Mouse (Mus musculus) forebrain, embryonic 10.5 days (tissue): Measurements from ENCODE around the gene Smad5. TPM values are rescaled to one million over a fixed set of nuclear protein-coding genes. Genes with fewer than 3 reads are reported as not detected.

Source experiments
- DNase-seq: peaks from one replicate; pipeline ENCODE4 v3.0.0-alpha.2; 2017; ENCODE audit warnings: low spot score; ENCODE audit errors: extremely low spot score
- H3K27ac ChIP-seq: fragments of 300-500 bp; sonication (generic); 2 replicates; pipeline ENCODE4 v1.5.1; 2016; ENCODE audit warnings: mild to moderate bottlenecking
- H3K27me3 ChIP-seq: fragments of 300-500 bp; sonication (generic); 2 replicates; pipeline ENCODE4 v1.6.1; 2016; ENCODE audit warnings: mild to moderate bottlenecking; ENCODE audit not compliant: poor library complexity, severe bottlenecking
- H3K36me3 ChIP-seq: fragments of 300-500 bp; sonication (generic); replicated peaks from 2 replicates; pipeline ENCODE4 v1.6.1; 2016; ENCODE audit warnings: mild to moderate bottlenecking, moderate library complexity
- H3K4me1 ChIP-seq: fragments of 300-500 bp; sonication (generic); 2 replicates; pipeline ENCODE4 v1.6.1; 2016
- H3K4me3 ChIP-seq: fragments of 300-500 bp; sonication (generic); 2 replicates; pipeline ENCODE4 v1.5.1; 2016; ENCODE audit warnings: mild to moderate bottlenecking, moderate library complexity
- H3K9me3 ChIP-seq: fragments of 300-500 bp; sonication (generic); 2 replicates; pipeline ENCODE4 v1.6.1; 2016; ENCODE audit warnings: mild to moderate bottlenecking, moderate library complexity
- WGBS: fragments of 180-500 bp; shearing (Covaris S2); methylation state at CpG from one replicate; pipeline ENCODE4 v1.1.7; 2016; 5-methylcytosine and 5-hydroxymethylcytosine counted together
- polyA plus RNA-seq: library from polyadenylated mRNA; unstranded; fragments of >200 nt; fragmentation: Nextera tagmentation; extraction: Ambion mirVana; gene quantifications from 2 replicates; pipeline ENCODE4 v1.2.1, GENCODE M21; 2016

The Smad5 gene
- polyA plus RNA-seq, 1 experiment from 2014 or later = 36.1 TPM

GRCm38 (mm10) chr13:56746739-56747532, 44.1 kb downstream of the Smad5 start:
- Histone ChIP-seq H3K27ac (no peak overlapping the region), H3K4me3 (no peak overlapping the region), H3K27me3 (peaks cover 25% of the 10 kb centered on the region), H3K9me3 (no peaks in the 10 kb centered on the region), H3K4me1 (peaks cover 12% of the 10 kb centered on the region), H3K36me3 (peaks cover 9% of the 10 kb centered on the region)
- no peak for DNase-seq
- 86% methylated on average over 10 of the region's 10 CpGs for WGBS

- Histone ChIP-seq H3K4me1 (peaks cover 12% of the 10 kb centered on the region), H3K27me3 (peaks cover 31% of the 10 kb centered on the region), H3K4me3 (no peak overlapping the region), H3K9me3 (no peaks in the 10 kb centered on the region), H3K27ac (no peak overlapping the region), H3K36me3 (peaks cover 4% of the 10 kb centered on the region; the same call in 1 of the 2 replicates)
- 81% methylated on average over 8 of the region's 8 CpGs for WGBS
- DNase-seq = no peak
These were observed 44.7 kb downstream of the Smad5 start for GRCm38 (mm10) chr13:56747554-56747953.

GRCm38 (mm10) chr13:56749377-56749776, 46.6 kb downstream of the Smad5 start:
- no peak overlapping the region for H3K27ac ChIP-seq
- H3K27me3 ChIP-seq = peaks cover 49% of the 10 kb centered on the region
- no peak overlapping the region for H3K4me3 ChIP-seq
- DNase-seq = no peak
- no peaks in the 10 kb centered on the region for H3K9me3 ChIP-seq
- peaks cover 2% of the 10 kb centered on the region; the same call in 1 of the 2 replicates for H3K36me3 ChIP-seq
- peaks cover 24% of the 10 kb centered on the region for H3K4me1 ChIP-seq
- 93% methylated on average over 7 of the region's 7 CpGs for WGBS

GRCm38 (mm10) chr13:56751774-56752173, 49.0 kb downstream of the Smad5 start:
- 6% methylated on average over 5 of the region's 5 CpGs for WGBS
- Histone ChIP-seq H3K27me3 (peaks cover 73% of the 10 kb centered on the region), H3K4me1 (peaks cover 24% of the 10 kb centered on the region), H3K9me3 (no peaks in the 10 kb centered on the region), H3K36me3 (no peaks in the 10 kb centered on the region), H3K4me3 (no peak overlapping the region), H3K27ac (no peak overlapping the region)
- DNase-seq = no peak

- peak overlapping the region; percentile 61 for H3K4me3 ChIP-seq
- peaks cover 82% of the 10 kb centered on the region for H3K27me3 ChIP-seq
- H3K4me1 ChIP-seq = peaks cover 30% of the 10 kb centered on the region
- H3K36me3 ChIP-seq = no peaks in the 10 kb centered on the region
- WGBS = under 1% methylated on average over 41 of the region's 41 CpGs
- no peaks in the 10 kb centered on the region for H3K9me3 ChIP-seq
- H3K27ac ChIP-seq = peak overlapping the region; percentile 46; the same call in 1 of the 2 replicates
- no peak for DNase-seq
These were observed 49.8 kb downstream of the Smad5 start for GRCm38 (mm10) chr13:56752474-56753191.

GRCm38 (mm10) chr13:56753192-56753951, 50.6 kb downstream of the Smad5 start, which contains the start of gene Gm45623:
Gene Gm45623 (minus strand): TSS chr13:56753827.
- no peak for DNase-seq
- under 1% methylated on average over 71 of the region's 71 CpGs for WGBS
- Histone ChIP-seq H3K36me3 (no peaks in the 10 kb centered on the region), H3K27ac (peak within 1 kb of the TSS; percentile 46; the same call in 1 of the 2 replicates), H3K9me3 (no peaks in the 10 kb centered on the region), H3K4me3 (peak within 1 kb of the TSS; percentile 61), H3K27me3 (peaks cover 85% of the 10 kb centered on the region), H3K4me1 (peaks cover 32% of the 10 kb centered on the region)

GRCm38 (mm10) chr13:56755871-56756270, 53.1 kb downstream of the Smad5 start:
- no peak overlapping the region for H3K27ac ChIP-seq
- H3K36me3 ChIP-seq = no peaks in the 10 kb centered on the region
- WGBS = 64% methylated on average over 6 of the region's 6 CpGs
- no peak overlapping the region for H3K4me3 ChIP-seq
- H3K9me3 ChIP-seq = no peaks in the 10 kb centered on the region
- H3K4me1 ChIP-seq = peaks cover 35% of the 10 kb centered on the region
- no peak for DNase-seq
- H3K27me3 ChIP-seq = peaks cover 78% of the 10 kb centered on the region

- no peak for DNase-seq
- WGBS = 68% methylated on average over 12 of the region's 12 CpGs
- Histone ChIP-seq H3K4me3 (no peak overlapping the region), H3K27ac (no peak overlapping the region), H3K9me3 (no peaks in the 10 kb centered on the region), H3K4me1 (peaks cover 28% of the 10 kb centered on the region), H3K36me3 (no peaks in the 10 kb centered on the region), H3K27me3 (peaks cover 77% of the 10 kb centered on the region)
These were observed 54.4 kb downstream of the Smad5 start for GRCm38 (mm10) chr13:56757201-56757600.

GRCm38 (mm10) chr13:56758492-56758891, 55.7 kb downstream of the Smad5 start:
- WGBS = 20% methylated on average over 6 of the region's 6 CpGs

GRCm38 (mm10) chr13:56762446-56763229, 59.8 kb downstream of the Smad5 start:
- Histone ChIP-seq H3K4me3 (no peak overlapping the region), H3K4me1 (peaks cover 32% of the 10 kb centered on the region), H3K9me3 (no peaks in the 10 kb centered on the region), H3K27me3 (peaks cover 54% of the 10 kb centered on the region), H3K36me3 (no peaks in the 10 kb centered on the region), H3K27ac (no peak overlapping the region)
- DNase-seq = no peak
- WGBS = 54% methylated on average over 13 of the region's 13 CpGs

More at GRCm38 (mm10) chr13:56758492-56758891, 55.7 kb downstream of the Smad5 start:
- Histone ChIP-seq H3K27me3 (peaks cover 75% of the 10 kb centered on the region), H3K9me3 (no peaks in the 10 kb centered on the region), H3K4me1 (peaks cover 26% of the 10 kb centered on the region), H3K4me3 (no peak overlapping the region), H3K36me3 (no peaks in the 10 kb centered on the region), H3K27ac (no peak overlapping the region)
- DNase-seq = peak; percentile 85

GRCm38 (mm10) chr13:56765284-56766032, 62.6 kb downstream of the Smad5 start:
- no peak for DNase-seq
- no peaks in the 10 kb centered on the region for H3K9me3 ChIP-seq
- peaks cover 49% of the 10 kb centered on the region for H3K4me1 ChIP-seq
- H3K27ac ChIP-seq = peak overlapping the region; percentile 57
- 67% methylated on average over 25 of the region's 25 CpGs for WGBS
- H3K27me3 ChIP-seq = peaks cover 62% of the 10 kb centered on the region
- H3K4me3 ChIP-seq = no peak overlapping the region
- H3K36me3 ChIP-seq = no peaks in the 10 kb centered on the region
